Mouse (Mus musculus): ENCODE measurements around the gene Aamp.
"Not testable (repeated sequence)": the region's sequence is repeated elsewhere in the genome, so short reads cannot be mapped to it uniquely, and the experiment has no call there.

Gene Aamp

GRCm38 (mm10) chr1:74284543-74285160 lies at the start of gene Aamp, which contains the start of gene Pnkd:
TSS of gene Aamp (minus strand) at chr1:74284738.
TSS of gene Pnkd (plus strand) at chr1:74284930.
- peak; percentile 95 for DNase-seq (ENCODE audit: low spot score)

DNA sequence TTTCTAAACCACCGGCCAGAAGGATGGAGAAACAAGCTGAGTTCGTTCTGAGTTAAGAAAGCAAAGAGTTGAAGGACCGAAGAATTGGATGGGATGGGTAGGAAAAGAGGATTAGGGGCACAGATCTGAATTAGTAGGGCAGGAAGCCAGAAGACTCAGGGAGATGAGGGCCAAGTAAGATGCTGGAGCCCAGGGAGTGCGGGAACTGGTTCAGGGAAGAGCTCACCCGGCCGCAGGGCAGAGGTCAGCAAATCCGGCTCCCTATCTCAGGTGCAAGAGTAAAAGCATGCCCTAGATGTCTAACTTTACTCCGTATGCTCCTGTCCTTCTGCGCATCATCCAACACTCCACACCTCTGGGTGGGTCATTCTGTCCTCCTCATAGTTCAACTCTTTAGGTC lies 48.4 kb upstream of the Aamp start:
- no peak for DNase-seq (ENCODE audit: low spot score)

DNA sequence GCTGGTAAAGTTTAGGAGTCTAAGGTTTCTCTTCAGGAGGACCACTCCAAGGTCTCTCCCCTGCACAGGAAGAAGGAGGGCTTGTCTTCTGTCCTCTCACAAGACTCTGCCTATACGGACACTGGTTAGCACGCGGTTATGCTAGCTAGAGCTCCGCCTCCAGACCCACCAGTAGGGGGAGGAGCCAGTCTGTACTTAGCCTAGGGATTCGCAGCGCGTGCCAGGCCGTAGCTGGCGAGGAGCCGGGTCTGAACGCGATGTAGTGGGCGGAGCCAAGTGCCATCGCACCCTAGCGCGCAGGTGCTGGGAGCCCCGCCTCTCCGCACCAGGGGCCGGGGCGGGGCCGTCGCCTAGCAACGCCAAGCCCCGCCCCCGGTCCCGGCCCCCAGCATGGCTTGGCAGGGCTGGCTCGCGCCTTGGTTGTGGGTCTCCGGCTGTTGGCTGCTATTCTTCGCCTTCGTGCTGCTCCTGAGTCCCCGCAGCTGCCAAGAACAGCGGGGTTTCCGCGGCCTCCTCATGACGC lies 47.8 kb upstream of the Aamp start:
- peak; percentile 90 for DNase-seq (ENCODE audit: low spot score)

GRCm38 (mm10) chr1:74331046-74331681 lies 46.6 kb upstream of the Aamp start:
- no peak for DNase-seq (ENCODE audit: low spot score)

DNA sequence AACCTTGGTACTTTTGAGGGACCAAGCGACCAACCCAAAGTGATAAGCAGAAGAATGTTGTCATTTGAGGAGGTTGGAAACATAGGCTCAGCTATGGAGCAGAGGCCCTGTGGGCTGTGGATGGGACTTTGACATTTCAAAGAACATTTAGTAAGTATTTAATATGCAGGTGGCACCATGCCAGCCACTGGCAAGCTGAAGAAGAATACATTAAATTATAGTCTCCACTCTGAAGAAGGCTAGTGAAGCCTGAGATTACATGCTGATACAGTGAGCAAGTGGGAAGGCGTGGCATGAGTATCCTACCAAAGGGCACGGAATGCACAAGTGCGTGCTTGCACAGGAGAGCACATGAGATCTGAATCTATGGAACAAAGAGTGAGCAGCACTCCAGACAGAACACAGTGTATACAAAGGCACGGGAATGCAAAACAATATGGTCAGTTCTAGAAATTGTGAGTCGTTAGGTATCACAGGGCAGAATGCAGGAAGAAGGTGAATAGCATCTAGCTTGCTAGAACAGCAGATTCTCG lies 45.4 kb upstream of the Aamp start:
- peak; percentile 12 for DNase-seq (ENCODE audit: low spot score)

- not testable (repeated sequence) for DNase-seq (ENCODE audit: low spot score)
Observed at GRCm38 (mm10) chr1:74326916-74327315, 42.4 kb upstream of the Aamp start.

DNA sequence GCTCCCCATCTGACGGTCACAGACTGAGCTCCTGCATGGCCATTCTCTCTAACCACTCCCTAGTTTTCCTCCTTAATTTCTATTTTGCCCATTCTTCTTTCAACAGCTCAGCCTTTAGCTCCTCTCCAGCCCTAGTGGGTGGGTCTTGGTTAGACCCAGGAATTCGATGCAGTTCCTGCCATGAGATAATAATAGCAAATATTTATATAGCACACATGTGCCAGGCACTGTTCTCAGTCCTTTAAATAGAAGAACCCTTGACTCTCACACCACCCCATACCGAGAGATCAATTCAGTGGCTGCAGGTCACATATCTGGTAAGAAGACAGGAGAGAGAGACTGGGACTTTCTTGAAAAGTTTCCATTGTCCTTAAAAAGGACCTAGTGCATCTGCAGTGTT lies 36.9 kb upstream of the Aamp start:
- DNase-seq (ENCODE audit: low spot score): no peak

- DNase-seq (ENCODE audit: low spot score): no peak
Observed at GRCm38 (mm10) chr1:74318711-74319110, 34.2 kb upstream of the Aamp start.

DNA sequence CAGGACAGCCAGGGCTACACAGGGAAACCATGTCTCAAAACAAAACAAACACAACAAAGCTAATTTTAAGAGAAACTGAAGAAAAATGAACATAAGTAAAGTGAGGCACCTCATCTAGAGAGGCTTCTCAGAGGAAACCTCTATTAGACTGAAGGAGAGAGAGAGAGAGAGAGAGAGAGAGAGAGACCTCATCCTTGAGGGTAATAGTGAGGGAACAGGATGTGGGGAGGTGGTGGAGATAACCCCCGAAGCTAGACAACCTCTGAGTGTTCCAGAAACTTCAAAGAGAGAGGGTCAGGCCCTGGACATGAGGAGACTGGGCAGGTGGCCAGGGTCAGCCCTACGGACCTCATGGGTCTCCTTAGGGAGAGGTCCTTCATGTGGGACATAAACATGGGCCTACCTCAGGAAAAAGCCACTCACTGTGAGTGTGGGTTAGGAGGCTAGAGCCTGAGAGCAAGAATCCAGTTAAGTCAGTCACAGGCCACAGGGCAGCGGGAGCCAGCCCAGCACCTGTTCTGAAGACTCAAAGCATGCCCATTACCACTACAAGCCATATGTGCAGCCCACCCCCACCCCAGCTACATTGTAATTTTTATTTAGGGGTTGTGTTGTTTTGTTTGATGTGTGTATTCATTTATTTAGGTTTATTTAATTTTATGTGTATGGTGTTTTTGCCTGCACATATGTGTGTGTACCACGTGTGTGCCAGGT lies 31.7 kb upstream of the Aamp start:
- no peak for DNase-seq (ENCODE audit: low spot score)

GRCm38 (mm10) chr1:74314796-74315195 lies 30.3 kb upstream of the Aamp start:
- DNase-seq (ENCODE audit: low spot score): no peak

DNA sequence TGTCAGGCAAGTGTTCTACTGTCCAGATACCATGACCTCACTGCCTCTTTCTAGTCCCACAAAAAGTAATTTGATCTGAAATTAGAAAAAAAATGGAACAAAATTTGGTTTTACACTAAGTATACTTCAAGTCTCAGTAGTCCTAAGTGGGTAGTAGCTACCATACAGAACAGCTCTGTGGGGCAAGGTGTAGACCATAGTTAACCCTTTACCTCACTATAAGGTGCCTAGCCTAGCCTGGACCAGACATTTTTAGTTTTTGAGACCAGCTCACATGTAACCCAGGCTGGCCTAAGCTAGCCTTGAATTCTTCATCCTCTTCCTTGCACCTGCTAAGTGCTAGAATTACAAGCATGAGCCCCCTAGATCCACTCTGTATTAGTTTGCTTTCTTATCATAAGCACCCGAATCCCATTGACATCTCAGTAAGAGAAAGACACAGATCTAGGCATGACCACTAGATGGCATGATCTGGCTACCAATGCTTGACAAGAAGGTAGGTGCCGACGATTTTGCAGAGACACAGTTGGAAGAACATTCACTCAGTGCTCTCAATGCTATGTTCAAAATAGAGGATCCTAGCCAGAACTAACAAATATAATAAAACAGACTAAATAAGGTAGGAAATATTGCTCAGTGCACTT lies 28.6 kb upstream of the Aamp start:
- no peak for DNase-seq (ENCODE audit: low spot score)

- DNase-seq (ENCODE audit: low spot score): no peak
Observed at GRCm38 (mm10) chr1:74309767-74310166, 25.2 kb upstream of the Aamp start.

DNA sequence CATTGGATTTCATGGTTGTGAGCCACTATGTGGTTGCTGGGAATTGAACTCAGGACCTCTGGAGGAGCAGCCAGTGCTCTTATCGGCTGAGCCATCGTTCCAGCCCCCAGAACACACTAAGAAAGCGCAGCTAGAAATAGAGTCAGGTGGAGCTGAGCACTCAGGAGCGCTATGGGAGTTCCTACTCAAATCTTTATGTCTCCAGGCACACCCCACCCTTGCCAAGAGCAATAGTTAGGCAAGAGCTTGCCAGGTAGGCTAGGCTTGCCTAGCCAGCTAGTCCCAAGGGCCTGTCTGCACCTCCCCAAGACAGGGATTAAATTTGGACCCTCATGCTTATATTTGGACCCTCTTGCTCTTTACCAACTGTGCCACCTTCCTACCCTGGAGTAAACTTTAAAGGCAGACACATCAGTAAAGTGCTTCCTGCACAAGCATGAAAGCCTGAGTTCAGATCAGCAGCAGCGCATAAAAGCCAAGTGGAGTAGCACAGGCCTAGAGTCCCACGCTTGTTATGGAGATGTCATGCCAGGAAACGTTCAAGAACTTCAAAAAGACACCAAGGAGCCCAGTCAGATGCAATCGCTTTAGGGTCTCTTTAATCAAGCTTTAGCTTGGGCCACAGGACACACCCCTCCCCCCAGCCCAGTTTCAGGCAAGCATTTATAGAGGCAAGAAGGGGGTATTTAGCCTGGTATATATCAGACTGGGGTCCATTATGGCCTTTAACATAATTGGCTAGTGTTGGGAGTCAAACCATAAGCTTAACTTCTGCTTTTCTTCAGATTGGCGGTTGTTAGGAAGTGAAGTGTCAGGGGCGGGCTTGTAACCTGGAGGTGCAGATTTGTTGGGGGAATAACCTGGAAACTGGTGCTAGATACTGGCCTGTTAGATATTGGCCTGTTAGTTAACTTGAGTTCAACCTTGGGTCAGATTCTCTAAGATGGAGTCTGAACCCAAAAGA lies 23.7 kb upstream of the Aamp start:
- DNase-seq (ENCODE audit: low spot score): no peak

GRCm38 (mm10) chr1:74307146-74307545 lies 22.6 kb upstream of the Aamp start:
- DNase-seq (ENCODE audit: low spot score): no peak

DNA sequence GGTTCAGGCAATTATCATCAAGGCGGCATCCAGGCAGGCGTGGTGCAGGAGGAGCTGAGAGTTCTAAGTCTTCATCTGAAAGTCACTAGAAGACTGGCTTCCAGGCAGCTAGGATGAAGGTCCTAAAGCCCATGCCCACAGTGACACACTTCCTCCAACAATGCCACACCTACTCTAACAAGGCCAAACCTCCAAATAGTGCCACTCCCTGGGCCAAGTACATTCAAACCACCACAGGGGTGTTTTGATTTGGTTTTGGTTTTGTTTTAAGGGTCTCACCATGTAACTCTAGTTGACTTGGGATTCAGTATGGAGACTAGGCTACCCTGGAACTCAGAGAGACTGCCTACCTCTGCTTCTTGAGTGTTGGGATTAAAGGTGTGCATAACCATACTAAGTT lies 21.0 kb upstream of the Aamp start, which contains the start of gene Tmbim1:
TSS of gene Tmbim1 (minus strand) at position 101 of the 400 bp plus-strand sequence.
- DNase-seq (ENCODE audit: low spot score): no peak

DNA sequence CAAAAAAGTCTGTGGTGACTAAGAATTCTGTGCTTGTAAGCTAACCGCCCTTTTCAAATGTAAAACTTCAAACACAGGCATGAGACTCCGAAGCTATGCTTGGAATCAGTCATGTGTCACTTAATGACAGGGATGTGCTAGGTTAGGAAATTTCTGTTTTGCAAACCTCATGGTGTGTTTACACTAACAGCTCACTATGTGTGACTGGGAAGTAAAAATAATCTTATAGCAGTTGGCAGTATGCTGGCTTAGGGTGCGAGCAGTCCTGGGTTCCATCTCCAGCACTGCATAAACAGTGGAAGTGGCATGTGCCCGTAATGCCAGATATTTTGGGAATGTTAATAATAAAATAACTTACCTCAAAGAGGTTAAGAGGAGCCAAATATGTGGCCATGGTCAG lies 20.4 kb upstream of the Aamp start:
- DNase-seq (ENCODE audit: low spot score): no peak

DNA sequence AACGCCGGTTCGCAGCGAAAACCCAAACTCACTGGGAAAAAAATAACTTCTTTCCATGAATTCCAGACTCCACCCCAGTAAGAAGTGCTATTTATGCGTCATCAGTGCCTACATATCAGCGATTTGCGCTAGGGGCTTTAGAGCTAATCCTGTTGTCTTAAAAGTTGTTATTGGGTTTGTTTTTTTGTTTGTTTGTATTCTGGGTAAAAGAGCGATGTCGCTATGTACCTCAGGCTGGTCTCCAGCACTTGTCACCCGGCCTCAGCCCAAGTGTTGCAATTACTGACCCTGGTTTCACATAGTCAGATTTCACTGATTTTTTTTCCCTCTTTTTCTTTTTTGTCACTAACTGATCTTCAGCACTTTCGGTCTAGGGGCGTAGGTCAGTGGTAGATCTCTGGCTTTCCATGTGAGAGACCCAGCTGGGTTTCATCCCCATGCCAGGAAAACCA lies 19.8 kb upstream of the Aamp start:
- no peak for DNase-seq (ENCODE audit: low spot score)

- DNase-seq (ENCODE audit: low spot score): peak; percentile 81
Observed at GRCm38 (mm10) chr1:74303509-74304338, 19.2 kb upstream of the Aamp start.

- DNase-seq (ENCODE audit: low spot score): no peak
Observed at GRCm38 (mm10) chr1:74302835-74303234, 18.3 kb upstream of the Aamp start.

GRCm38 (mm10) chr1:74302229-74302628 lies 17.7 kb upstream of the Aamp start:
- DNase-seq (ENCODE audit: low spot score): no peak

Measured in urinary bladder, postnatal 25 days (tissue).